Mouse (Mus musculus): ENCODE data around the gene Spesp1.

- TF ChIP-seq CTCF (IDR thresholded peaks at IDR 0.05; ENCODE audit: low read depth, low read length) (no peak), POLR2A (IDR thresholded peaks at IDR 0.05; ENCODE audit: borderline replicate concordance, low read depth, low read length) (no peak)
Measured at GRCm38 (mm10) chr9:62276899-62277298, 5.1 kb downstream of the Spesp1 start.
